Mouse (Mus musculus): ENCODE results near the gene Zfp534.
"Not testable (repeated sequence)": the region's sequence is repeated elsewhere in the genome, so short reads cannot be mapped to it uniquely, and the experiment has no call there.

Zfp534 gene

DNA sequence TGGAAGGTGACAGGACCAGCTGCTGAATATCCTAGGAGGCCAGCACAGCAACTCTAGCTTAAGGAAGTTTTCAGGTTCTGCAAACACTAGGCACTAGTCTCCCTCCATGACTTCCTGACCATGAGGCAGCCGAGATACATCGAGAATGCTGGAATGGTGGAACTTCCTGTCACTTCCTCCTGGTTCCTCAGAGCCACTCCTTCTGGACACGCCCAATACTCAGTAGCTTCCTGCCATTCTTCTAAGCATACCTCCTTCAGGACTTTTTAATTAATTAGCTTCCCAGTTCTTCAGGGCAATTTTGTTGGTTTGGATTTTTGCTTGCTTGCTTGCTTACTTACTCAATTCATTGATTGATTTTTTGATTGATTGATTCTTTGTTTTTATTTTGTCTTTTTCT, at the start of gene Zfp534:
Gene Zfp534 (minus strand): TSS at position 101 of the 400 bp plus-strand sequence.
- not testable (repeated sequence) for DNase-seq (ENCODE audit: low spot score)

DNA sequence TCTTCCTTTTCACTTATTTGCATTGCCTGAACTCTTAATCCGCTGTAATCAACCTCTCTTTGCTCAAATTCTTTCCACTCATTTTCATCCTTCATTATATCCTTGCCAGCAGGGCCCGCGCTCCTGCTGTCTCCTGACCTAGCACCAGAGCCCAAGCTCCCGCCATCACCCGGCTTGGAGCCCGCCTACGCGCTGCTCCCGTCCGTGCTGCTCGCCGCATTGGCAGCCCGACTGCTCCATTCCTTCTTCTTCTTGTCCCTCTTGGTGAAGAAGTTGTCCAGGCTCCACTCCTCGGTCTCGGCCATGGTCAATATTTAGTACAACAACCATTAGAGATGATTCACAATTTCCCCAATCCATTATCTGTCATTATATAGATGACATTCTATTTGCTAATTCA, 43.9 kb upstream of the Zfp534 start:
- DNase-seq (ENCODE audit: low spot score): not testable (repeated sequence)

DNA sequence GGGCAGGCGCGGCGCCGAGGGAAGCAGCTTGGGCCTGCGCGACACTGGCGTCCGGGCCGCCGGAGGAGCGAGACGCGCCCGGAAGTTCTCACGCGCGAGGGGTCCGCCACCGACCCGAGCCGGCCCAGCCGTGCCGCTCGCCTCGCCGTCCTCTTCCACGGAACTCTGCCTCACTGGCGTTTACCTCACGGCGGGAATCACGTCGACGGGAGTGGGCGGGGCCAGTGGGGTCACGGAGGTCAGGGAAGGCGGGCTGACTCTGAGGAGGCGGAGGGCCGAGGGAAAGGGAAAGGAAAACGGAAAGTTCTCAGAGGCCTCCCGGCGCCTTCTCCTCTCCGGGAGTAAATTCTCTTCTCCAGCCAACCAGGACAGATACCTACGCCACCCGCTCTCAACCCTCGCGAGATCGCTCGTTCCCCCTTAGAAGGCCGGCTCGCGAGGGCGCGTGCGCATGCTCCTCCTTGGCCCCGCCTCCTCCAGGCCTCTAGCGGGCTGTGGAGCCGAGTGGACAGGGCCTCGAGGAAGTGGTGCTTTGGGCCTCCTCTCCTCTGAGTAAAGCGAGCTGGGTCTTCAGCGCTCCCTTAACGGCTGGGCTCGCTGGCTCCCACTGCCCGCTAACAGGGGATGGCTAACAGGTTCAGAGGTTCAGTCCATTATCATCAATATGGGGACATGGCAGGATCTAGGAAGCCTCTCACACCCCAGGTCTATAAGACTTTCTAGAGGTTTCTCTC, 36.5 kb upstream of the Zfp534 start:
- not testable (repeated sequence) for DNase-seq (ENCODE audit: low spot score)

DNA sequence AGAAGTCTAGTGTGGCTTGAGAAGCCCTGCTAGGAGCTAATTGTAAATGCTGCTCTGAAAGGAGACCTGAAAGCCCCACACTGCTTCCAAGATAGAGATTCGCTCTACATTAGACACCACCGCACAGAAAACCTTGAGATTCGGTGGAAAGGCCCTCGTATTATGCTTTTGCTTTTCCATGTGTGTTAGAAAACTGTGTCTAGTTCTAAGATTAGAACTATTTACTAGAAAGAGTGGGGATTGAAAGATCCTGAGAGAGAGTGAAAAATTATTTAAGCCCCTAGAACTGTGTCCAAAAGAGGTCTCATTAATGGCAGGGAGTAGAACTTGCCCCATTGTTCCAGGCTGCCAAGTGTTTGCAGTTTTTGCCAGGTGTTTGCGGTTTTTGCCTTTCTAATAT, 47.1 kb downstream of the Zfp534 start:
- not testable (repeated sequence) for DNase-seq (ENCODE audit: low spot score)

DNA sequence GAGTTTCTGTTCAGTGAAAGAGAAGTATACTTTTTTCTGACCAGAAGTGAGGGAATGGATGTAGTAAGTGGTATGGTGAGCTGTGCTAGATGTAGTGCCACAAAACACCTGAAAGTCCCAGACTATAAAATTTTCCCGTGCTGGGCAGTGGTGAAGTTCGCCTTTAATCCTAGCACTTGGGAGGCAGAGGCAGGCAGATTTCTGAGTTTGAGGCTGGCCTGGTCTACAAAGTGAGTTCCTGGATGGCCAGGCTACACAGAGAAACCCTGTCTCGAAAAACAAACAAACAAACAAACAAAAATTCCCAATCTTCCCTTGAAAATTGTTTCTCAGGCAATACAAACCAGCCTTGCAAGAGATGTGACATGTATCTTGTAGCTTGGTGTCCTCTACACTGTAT, 54.9 kb downstream of the Zfp534 start:
- not testable (repeated sequence) for DNase-seq (ENCODE audit: low spot score)

DNA sequence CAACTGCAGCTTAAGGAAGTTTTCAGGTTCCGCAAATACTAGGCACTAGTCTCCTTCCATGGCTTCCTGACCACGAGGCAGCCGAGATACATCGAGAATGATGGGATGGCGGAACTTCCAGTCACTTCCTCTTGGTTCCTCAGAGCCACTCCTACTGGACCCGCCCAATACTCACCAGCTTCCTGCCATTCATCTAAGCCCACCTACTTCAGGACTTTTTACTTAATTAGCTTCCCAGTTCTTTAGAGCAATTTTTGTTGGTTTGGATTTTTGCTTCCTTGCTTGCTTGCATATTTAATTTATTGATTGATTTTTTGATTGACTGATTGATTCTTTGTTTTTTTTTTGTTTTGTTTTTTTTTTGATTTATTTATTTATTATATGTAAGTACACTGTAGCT, 59.9 kb downstream of the Zfp534 start, which contains the start of gene Zfp979:
Gene Zfp979 (minus strand): TSS at position 101 of the 400 bp plus-strand sequence.
- not testable (repeated sequence) for DNase-seq (ENCODE audit: low spot score)

DNA sequence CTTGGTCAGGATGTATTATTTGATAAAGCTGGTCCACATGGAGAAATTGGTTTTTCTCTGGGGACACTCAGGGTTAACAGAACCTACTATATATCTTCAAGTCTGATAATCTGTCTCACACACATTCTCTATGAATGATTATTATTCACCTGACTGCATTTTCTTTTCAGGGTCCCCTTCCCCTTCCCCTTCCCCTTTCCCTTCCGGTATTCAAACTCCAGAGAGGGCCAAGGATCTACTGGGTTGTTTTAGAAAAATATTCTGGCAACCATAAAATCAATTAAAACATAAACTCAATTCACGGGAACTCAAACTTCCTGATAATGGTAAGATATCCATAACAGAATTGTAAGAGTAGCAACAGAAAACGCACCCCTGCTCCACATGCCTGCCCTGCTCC, 60.4 kb downstream of the Zfp534 start:
- not testable (repeated sequence) for DNase-seq (ENCODE audit: low spot score)

DNA sequence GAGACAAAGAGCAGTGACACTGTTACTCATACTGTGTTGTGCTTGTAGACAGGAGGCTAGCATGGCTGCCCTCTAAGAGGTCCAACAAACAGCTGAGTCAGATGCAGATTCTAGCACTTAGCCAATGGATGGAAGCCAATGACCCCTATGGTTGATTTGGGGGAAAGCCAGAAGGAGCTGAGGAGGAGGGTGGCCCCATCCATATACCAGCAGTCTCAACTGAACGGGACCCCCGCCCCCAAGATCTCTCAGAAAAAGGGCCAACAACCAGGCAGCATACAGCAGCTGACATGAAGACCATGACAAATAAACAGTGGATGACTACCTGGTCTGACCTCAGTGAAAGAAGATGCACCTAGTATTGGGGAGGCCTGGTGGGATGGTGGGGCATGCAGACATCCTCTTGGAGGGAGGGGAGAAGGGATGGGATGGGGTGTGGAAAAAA, 68.5 kb downstream of the Zfp534 start:
- DNase-seq (ENCODE audit: low spot score): not testable (repeated sequence)

Measured in retina, embryonic 14.5 days (tissue).